Mouse (Mus musculus): ENCODE data around the gene Gm38431.

The Gm38431 gene

DNA sequence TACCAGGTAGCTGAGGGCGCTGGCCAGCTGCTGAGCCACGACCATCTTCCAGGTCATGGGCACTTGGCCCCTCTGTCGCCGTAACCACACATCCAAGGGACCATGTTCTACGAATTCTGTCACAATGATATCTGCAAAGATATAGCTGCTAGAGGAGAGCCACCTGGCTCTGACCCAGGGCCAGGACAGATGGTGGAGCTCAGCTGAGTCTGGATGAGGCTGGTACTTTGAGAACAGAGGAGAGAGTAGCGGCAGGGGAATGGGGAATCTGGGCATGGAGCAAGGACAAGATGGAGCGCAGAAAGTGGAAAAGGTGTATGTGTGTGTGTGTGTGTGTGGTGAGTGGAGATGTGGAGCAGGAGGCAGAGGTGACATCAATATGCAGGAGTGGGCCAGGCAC lies 22.4 kb upstream of the Gm38431 start:
- Histone ChIP-seq H3K4me3 (replicated peaks; ENCODE audit: low read length) (no peak overlapping the region), H3K36me3 (ENCODE audit: insufficient read depth, low read length) (peaks cover 53% of the 10 kb centered on the region), H3K9me3 (ENCODE audit: low read length) (no peaks in the 10 kb centered on the region), H3K4me1 (replicated peaks; ENCODE audit: low read depth, low read length) (peaks cover 43% of the 10 kb centered on the region), H3K27me3 (ENCODE audit: insufficient read depth, low read length) (no peaks in the 10 kb centered on the region)
- no peak for TF ChIP-seq POU5F1 (IDR thresholded peaks at IDR 0.05; ENCODE audit: borderline replicate concordance, low read length)
- TF ChIP-seq NANOG (IDR thresholded peaks at IDR 0.05; ENCODE audit: borderline replicate concordance, low read length) = no peak
- no peak for TF ChIP-seq CTCF (conservative IDR thresholded peaks at IDR 0.05; ENCODE audit: low read length)

GRCm38 (mm10) chr9:21113751-21114150 lies 22.0 kb upstream of the Gm38431 start:
- Histone ChIP-seq H3K36me3 (ENCODE audit: insufficient read depth, low read length) (peaks cover 58% of the 10 kb centered on the region), H3K4me1 (replicated peaks; ENCODE audit: low read depth, low read length) (peaks cover 48% of the 10 kb centered on the region), H3K27me3 (ENCODE audit: insufficient read depth, low read length) (no peaks in the 10 kb centered on the region), H3K4me3 (replicated peaks; ENCODE audit: low read length) (no peak overlapping the region), H3K9me3 (ENCODE audit: low read length) (no peaks in the 10 kb centered on the region)
- TF ChIP-seq NANOG (IDR thresholded peaks at IDR 0.05; ENCODE audit: borderline replicate concordance, low read length) (no peak), CTCF (conservative IDR thresholded peaks at IDR 0.05; ENCODE audit: low read length) (no peak), POU5F1 (IDR thresholded peaks at IDR 0.05; ENCODE audit: borderline replicate concordance, low read length) (no peak)

- no peaks in the 10 kb centered on the region for H3K27me3 ChIP-seq (ENCODE audit: insufficient read depth, low read length)
- H3K4me3 ChIP-seq (replicated peaks; ENCODE audit: low read length) = peak overlapping the region; percentile 58
- no peak for TF ChIP-seq CTCF (conservative IDR thresholded peaks at IDR 0.05; ENCODE audit: low read length)
- TF ChIP-seq POU5F1 (IDR thresholded peaks at IDR 0.05; ENCODE audit: borderline replicate concordance, low read length) = no peak
- TF ChIP-seq NANOG (IDR thresholded peaks at IDR 0.05; ENCODE audit: borderline replicate concordance, low read length) = no peak
- no peaks in the 10 kb centered on the region for H3K9me3 ChIP-seq (ENCODE audit: low read length)
- H3K36me3 ChIP-seq (ENCODE audit: insufficient read depth, low read length) = peaks cover 65% of the 10 kb centered on the region
- H3K4me1 ChIP-seq (replicated peaks; ENCODE audit: low read depth, low read length) = peaks cover 72% of the 10 kb centered on the region
Observed at GRCm38 (mm10) chr9:21107607-21108237, 15.9 kb upstream of the Gm38431 start.

GRCm38 (mm10) chr9:21105760-21106564 lies 14.2 kb upstream of the Gm38431 start:
- H3K36me3 ChIP-seq (ENCODE audit: insufficient read depth, low read length) = peaks cover 73% of the 10 kb centered on the region
- H3K4me3 ChIP-seq (replicated peaks; ENCODE audit: low read length) = no peak overlapping the region
- no peaks in the 10 kb centered on the region for H3K27me3 ChIP-seq (ENCODE audit: insufficient read depth, low read length)
- no peaks in the 10 kb centered on the region for H3K9me3 ChIP-seq (ENCODE audit: low read length)
- TF ChIP-seq CTCF (conservative IDR thresholded peaks at IDR 0.05; ENCODE audit: low read length) (no peak), POU5F1 (IDR thresholded peaks at IDR 0.05; ENCODE audit: borderline replicate concordance, low read length) (no peak), NANOG (IDR thresholded peaks at IDR 0.05; ENCODE audit: borderline replicate concordance, low read length) (no peak)
- H3K4me1 ChIP-seq (replicated peaks; ENCODE audit: low read depth, low read length) = peaks cover 76% of the 10 kb centered on the region

DNA sequence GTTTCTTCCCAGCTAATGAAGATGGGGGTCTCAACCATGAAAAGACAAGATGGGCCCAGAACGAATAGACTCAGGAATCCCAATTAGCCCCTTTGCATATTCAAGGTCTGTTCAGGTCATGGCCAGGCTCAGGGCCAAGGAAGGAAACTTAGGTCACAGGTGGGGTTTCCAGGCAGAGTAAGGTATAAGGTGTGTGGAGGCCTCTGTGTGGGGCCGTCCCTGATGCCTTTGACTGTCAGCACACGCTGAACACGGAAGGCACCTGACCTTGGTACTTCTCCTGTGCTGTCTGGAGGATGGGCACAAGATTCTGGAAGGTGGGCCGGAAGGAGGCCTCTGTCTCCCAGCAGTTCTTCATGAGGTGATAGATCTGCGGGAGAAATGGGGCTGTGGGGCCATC lies 13.0 kb upstream of the Gm38431 start:
- H3K27me3 ChIP-seq (ENCODE audit: insufficient read depth, low read length) = no peaks in the 10 kb centered on the region
- H3K36me3 ChIP-seq (ENCODE audit: insufficient read depth, low read length) = peaks cover 66% of the 10 kb centered on the region
- peaks cover 76% of the 10 kb centered on the region for H3K4me1 ChIP-seq (replicated peaks; ENCODE audit: low read depth, low read length)
- no peak overlapping the region for H3K4me3 ChIP-seq (replicated peaks; ENCODE audit: low read length)
- no peaks in the 10 kb centered on the region for H3K9me3 ChIP-seq (ENCODE audit: low read length)
- TF ChIP-seq POU5F1 (IDR thresholded peaks at IDR 0.05; ENCODE audit: borderline replicate concordance, low read length) = no peak
- no peak for TF ChIP-seq CTCF (conservative IDR thresholded peaks at IDR 0.05; ENCODE audit: low read length)
- TF ChIP-seq NANOG (IDR thresholded peaks at IDR 0.05; ENCODE audit: borderline replicate concordance, low read length) = no peak

DNA sequence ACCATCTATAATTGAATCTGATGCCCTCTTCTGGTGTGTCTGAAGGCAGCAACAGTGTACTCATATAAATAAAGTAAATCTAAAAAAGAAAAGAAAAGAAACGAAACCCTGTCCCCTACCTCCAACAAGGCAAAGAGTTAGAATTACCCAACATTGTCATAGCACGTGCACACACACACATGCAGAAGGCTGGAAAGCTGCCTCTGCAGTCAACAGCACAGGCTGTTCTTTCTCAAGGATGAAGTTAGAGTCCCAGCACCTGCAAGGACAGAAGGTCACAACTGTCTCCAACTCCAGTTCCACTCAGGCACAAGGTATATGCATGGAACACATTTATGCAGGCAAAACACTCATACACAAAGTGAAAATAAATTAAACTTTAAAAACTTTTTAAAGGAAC lies 10.3 kb upstream of the Gm38431 start:
- H3K27me3 ChIP-seq (ENCODE audit: insufficient read depth, low read length) = no peaks in the 10 kb centered on the region
- TF ChIP-seq CTCF (conservative IDR thresholded peaks at IDR 0.05; ENCODE audit: low read length) = no peak
- TF ChIP-seq POU5F1 (IDR thresholded peaks at IDR 0.05; ENCODE audit: borderline replicate concordance, low read length) = no peak
- TF ChIP-seq NANOG (IDR thresholded peaks at IDR 0.05; ENCODE audit: borderline replicate concordance, low read length) = no peak

GRCm38 (mm10) chr9:21100447-21101161 lies 8.8 kb upstream of the Gm38431 start:
- Histone ChIP-seq H3K27me3 (ENCODE audit: insufficient read depth, low read length) (no peaks in the 10 kb centered on the region), H3K9me3 (ENCODE audit: low read length) (no peaks in the 10 kb centered on the region)
- TF ChIP-seq CTCF (conservative IDR thresholded peaks at IDR 0.05; ENCODE audit: low read length) (no peak), NANOG (IDR thresholded peaks at IDR 0.05; ENCODE audit: borderline replicate concordance, low read length) (no peak), POU5F1 (IDR thresholded peaks at IDR 0.05; ENCODE audit: borderline replicate concordance, low read length) (no peak)

More for the DNA sequence above, 10.3 kb upstream of the Gm38431 start:
- Histone ChIP-seq H3K4me1 (replicated peaks; ENCODE audit: low read depth, low read length) (peaks cover 73% of the 10 kb centered on the region), H3K4me3 (replicated peaks; ENCODE audit: low read length) (no peak overlapping the region), H3K9me3 (ENCODE audit: low read length) (no peaks in the 10 kb centered on the region), H3K36me3 (ENCODE audit: insufficient read depth, low read length) (peaks cover 52% of the 10 kb centered on the region)

GRCm38 (mm10) chr9:21097793-21098192 lies 6.0 kb upstream of the Gm38431 start:
- Histone ChIP-seq H3K4me1 (replicated peaks; ENCODE audit: low read depth, low read length) (peaks cover 75% of the 10 kb centered on the region), H3K27me3 (ENCODE audit: insufficient read depth, low read length) (no peaks in the 10 kb centered on the region), H3K4me3 (replicated peaks; ENCODE audit: low read length) (no peak overlapping the region), H3K9me3 (ENCODE audit: low read length) (no peaks in the 10 kb centered on the region), H3K36me3 (ENCODE audit: insufficient read depth, low read length) (peaks cover 45% of the 10 kb centered on the region)
- no peak for TF ChIP-seq CTCF (conservative IDR thresholded peaks at IDR 0.05; ENCODE audit: low read length)
- no peak for TF ChIP-seq POU5F1 (IDR thresholded peaks at IDR 0.05; ENCODE audit: borderline replicate concordance, low read length)
- TF ChIP-seq NANOG (IDR thresholded peaks at IDR 0.05; ENCODE audit: borderline replicate concordance, low read length) = no peak

More at GRCm38 (mm10) chr9:21100447-21101161, 8.8 kb upstream of the Gm38431 start:
- Histone ChIP-seq H3K4me3 (replicated peaks; ENCODE audit: low read length) (0 out of 2 replicates have a peak overlapping the region, but pooled peaks have one; percentile 30), H3K36me3 (ENCODE audit: insufficient read depth, low read length) (peaks cover 44% of the 10 kb centered on the region), H3K4me1 (replicated peaks; ENCODE audit: low read depth, low read length) (peaks cover 77% of the 10 kb centered on the region)

Data from E14TG2a.4 (cell line).